Mouse (Mus musculus) limb, embryonic 14.5 days (tissue): Measurements from ENCODE around the gene Serpinb9c. TPM values are rescaled to one million over a fixed set of nuclear protein-coding genes. Genes with fewer than 3 reads are reported as not detected.

ENCODE experiments used
- ATAC-seq: fragments of 200-750 bp; cut with Nextera tagmentation; 2 replicates; pipeline ENCODE4 v1.8.0; 2017; ENCODE audit warnings: low read depth, moderate number of reproducible peaks, moderate TSS enrichment; ENCODE audit not compliant: low FRiP score
- DNase-seq: peaks from one replicate; pipeline ENCODE4 v3.0.0-alpha.2; 2015; ENCODE audit warnings: low spot score
- H3K27ac ChIP-seq: fragments of 300-500 bp; sonication (generic); replicated peaks from 2 replicates; pipeline ENCODE4 v1.5.1; 2014; ENCODE audit warnings: low read depth, mild to moderate bottlenecking, low read length, moderate library complexity, mixed read lengths
- H3K27me3 ChIP-seq: fragments of 300-500 bp; sonication (generic); 2 replicates; pipeline ENCODE4 v1.6.1; 2014; ENCODE audit warnings: low read length, mixed read lengths; ENCODE audit not compliant: control insufficient read depth, insufficient read depth
- H3K36me3 ChIP-seq: fragments of 300-500 bp; sonication (generic); 2 replicates; pipeline ENCODE4 v1.6.1; 2014; ENCODE audit warnings: mild to moderate bottlenecking, low read length, moderate library complexity, mixed read lengths; ENCODE audit not compliant: control insufficient read depth, insufficient read depth
- H3K4me1 ChIP-seq: fragments of 300-500 bp; sonication (generic); 2 replicates; pipeline ENCODE4 v1.6.1; 2014; ENCODE audit warnings: antibody characterized with exemption, low read length, mixed read lengths; ENCODE audit not compliant: control insufficient read depth, insufficient read depth
- H3K4me2 ChIP-seq: fragments of 300-500 bp; sonication (generic); replicated peaks from 2 replicates; pipeline ENCODE4 v1.6.1; 2014; ENCODE audit warnings: low read depth, mild to moderate bottlenecking, low read length, moderate library complexity; ENCODE audit not compliant: severe bottlenecking
- H3K4me3 ChIP-seq: fragments of 300-500 bp; sonication (generic); replicated peaks from 2 replicates; pipeline ENCODE4 v1.5.1; 2014; ENCODE audit warnings: low read length
- H3K9ac ChIP-seq: fragments of 300-500 bp; sonication (generic); 2 replicates; pipeline ENCODE4 v1.6.1; 2014; ENCODE audit warnings: mild to moderate bottlenecking, low read depth, low read length, moderate library complexity; ENCODE audit not compliant: severe bottlenecking
- H3K9me3 ChIP-seq: fragments of 300-500 bp; sonication (generic); 2 replicates; pipeline ENCODE4 v1.6.1; 2016; ENCODE audit warnings: low read length; ENCODE audit not compliant: control insufficient read depth
- POLR2A ChIP-seq: fragments of 200-500 bp; IDR thresholded peaks from 2 replicates; pipeline ENCODE4 v1.8.0; 2012; ENCODE audit warnings: inconsistent platforms, mild to moderate bottlenecking, moderate library complexity, borderline replicate concordance; ENCODE audit not compliant: insufficient read depth, insufficient read length; ENCODE audit errors: extremely low read depth
- WGBS: fragments of 180-500 bp; shearing (Covaris S2); extraction: QIAGEN DNeasy Blood & Tissue Kit; methylation state at CpG from one replicate; pipeline ENCODE4 v1.1.7; 2014; 5-methylcytosine and 5-hydroxymethylcytosine counted together
- polyA plus RNA-seq, 2 experiments: library from polyadenylated mRNA; depleted of rRNA in 1 of 2; stranded (reverse) in 1 of 2; unstranded in 1 of 2; fragments of >200 nt; fragmentation: Nextera tagmentation in 1 of 2; extraction: Ambion mirVana in 1 of 2; gene quantifications; 2 replicates each; pipeline versions ENCODE4 v1.2.1 to v1.2.3; 2012 to 2014

The Serpinb9c gene
- polyA plus RNA-seq, 2 experiments, result 0.05 TPM; not detected in 1

DNA sequence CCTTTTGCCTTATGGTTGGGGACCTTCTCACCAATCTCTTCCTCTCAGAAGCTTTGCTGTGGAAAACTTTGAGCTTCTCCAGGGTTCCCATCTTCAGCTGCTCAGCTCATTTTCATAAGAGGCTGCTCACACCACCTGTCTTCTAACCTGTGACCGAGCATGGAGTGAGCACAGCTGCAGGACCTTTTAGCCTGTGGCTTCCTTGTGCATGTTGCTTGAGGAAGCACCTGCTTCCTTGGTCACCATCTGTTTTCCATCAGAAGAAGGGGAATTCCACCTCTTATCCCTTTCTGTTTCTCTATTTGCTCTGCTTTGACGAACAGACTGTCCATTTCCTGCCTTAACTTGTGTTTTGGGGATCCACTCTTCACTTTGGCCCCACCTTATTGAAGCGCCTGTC is 46.5 kb downstream of the Serpinb9c start:
- Histone ChIP-seq H3K27me3 (no peaks in the 10 kb centered on the region), H3K36me3 (no peaks in the 10 kb centered on the region), H3K4me1 (no peaks in the 10 kb centered on the region), H3K27ac (no peak overlapping the region), H3K9me3 (no peaks in the 10 kb centered on the region), H3K4me3 (no peak overlapping the region), H3K4me2 (no peak overlapping the region), H3K9ac (no peak overlapping the region)
- ATAC-seq (no peak), DNase-seq (no peak)
- 65% methylated on average over 3 of the region's 3 CpGs for WGBS
- TF ChIP-seq POLR2A, result no peak

DNA sequence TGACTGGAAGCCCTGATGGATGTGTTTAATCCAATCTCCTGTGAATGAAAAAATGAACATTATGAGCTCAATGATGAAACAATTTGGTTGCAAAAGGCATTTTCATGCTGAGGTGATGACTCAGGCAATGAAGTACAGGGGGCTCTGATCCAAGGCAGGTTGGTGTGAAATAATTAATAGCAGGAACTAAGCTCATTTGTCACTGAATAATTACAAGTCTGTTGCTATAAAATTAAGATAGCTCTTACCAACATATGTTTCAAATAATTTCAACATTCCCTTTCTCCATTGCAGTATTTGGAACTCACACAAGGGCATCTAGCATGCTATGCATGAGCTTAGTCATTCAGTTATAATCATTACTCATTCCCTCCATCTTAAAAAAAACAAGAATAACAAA is 53.9 kb downstream of the Serpinb9c start:
- Histone ChIP-seq H3K27me3 (no peaks in the 10 kb centered on the region), H3K9ac (no peak overlapping the region), H3K36me3 (no peaks in the 10 kb centered on the region), H3K4me1 (no peaks in the 10 kb centered on the region), H3K27ac (no peak overlapping the region), H3K9me3 (no peaks in the 10 kb centered on the region), H3K4me2 (no peak overlapping the region), H3K4me3 (no peak overlapping the region)
- ATAC-seq (no peak), DNase-seq (no peak)
- no peak for TF ChIP-seq POLR2A

Other genes with a start within 250 kb of the Serpinb9c start
- 0.73 and 1.0 TPM in 2 replicates for gene Serpinb6b, start 194.5 kb downstream of the Serpinb9c start, polyA plus RNA-seq (2012; rRNA removed)
- 1.5 and 1.6 TPM in 2 replicates for gene Serpinb6b, start 194.5 kb downstream of the Serpinb9c start, polyA plus RNA-seq (2014; fragmentation: Nextera tagmentation; extraction: Ambion mirVana)
- 2.4 and 2.6 TPM in 2 replicates for gene Serpinb9, start 156.5 kb downstream of the Serpinb9c start, polyA plus RNA-seq (2012; rRNA removed)
- 4.2 and 4.6 TPM in 2 replicates for gene Serpinb9, start 156.5 kb downstream of the Serpinb9c start, polyA plus RNA-seq (2014; fragmentation: Nextera tagmentation; extraction: Ambion mirVana)
- gene Serpinb9b, start 132.3 kb downstream of the Serpinb9c start, polyA plus RNA-seq (2012; rRNA removed), result 0.10 TPM in 2 replicates
- 0.10 TPM in 1 of 2 replicates, not detected in the other for gene Serpinb9b, start 132.3 kb downstream of the Serpinb9c start, polyA plus RNA-seq (2014; fragmentation: Nextera tagmentation; extraction: Ambion mirVana)
- gene Serpinb1b, start 81.2 kb downstream of the Serpinb9c start, polyA plus RNA-seq (2012; rRNA removed), result 0.14 and 0.26 TPM in 2 replicates
- 1.1 and 1.6 TPM in 2 replicates for gene Serpinb1b, start 81.2 kb downstream of the Serpinb9c start, polyA plus RNA-seq (2014; fragmentation: Nextera tagmentation; extraction: Ambion mirVana)
- not detected in 2 replicates for gene Serpinb9d, start 33.2 kb upstream of the Serpinb9c start, polyA plus RNA-seq (2012; rRNA removed)
- not detected in 2 replicates for gene Serpinb9d, start 33.2 kb upstream of the Serpinb9c start, polyA plus RNA-seq (2014; fragmentation: Nextera tagmentation; extraction: Ambion mirVana)
- gene Serpinb9e, start 89.9 kb upstream of the Serpinb9c start, polyA plus RNA-seq (2012; rRNA removed), result 0.17 and 0.24 TPM in 2 replicates
- not detected in 2 replicates for gene Serpinb9e, start 89.9 kb upstream of the Serpinb9c start, polyA plus RNA-seq (2014; fragmentation: Nextera tagmentation; extraction: Ambion mirVana)
- 0.11 and 0.14 TPM in 2 replicates for gene Serpinb9f, start 164.3 kb upstream of the Serpinb9c start, polyA plus RNA-seq (2012; rRNA removed)
- not detected in 2 replicates for gene Serpinb9f, start 164.3 kb upstream of the Serpinb9c start, polyA plus RNA-seq (2014; fragmentation: Nextera tagmentation; extraction: Ambion mirVana)
- not detected in 2 replicates for gene Gm11397, start 236.0 kb upstream of the Serpinb9c start, polyA plus RNA-seq (2012; rRNA removed)
- not detected in 2 replicates for gene Gm11397, start 236.0 kb upstream of the Serpinb9c start, polyA plus RNA-seq (2014; fragmentation: Nextera tagmentation; extraction: Ambion mirVana)